Mouse (Mus musculus) thymus, adult 2 months (tissue): Measurements from ENCODE around the gene Osbp2.

ENCODE experiments used
- CTCF ChIP-seq: fragments of 200-500 bp; IDR thresholded peaks from 2 replicates; pipeline ENCODE4 v1.5.1; 2012; ENCODE audit warnings: mild to moderate bottlenecking, control low read depth, low read length, moderate library complexity, borderline replicate concordance; ENCODE audit not compliant: control insufficient read depth, poor library complexity, insufficient read depth; ENCODE audit errors: extremely low read depth
- POLR2A ChIP-seq: fragments of 200-500 bp; IDR thresholded peaks from 2 replicates; pipeline ENCODE4 v1.6.1; 2012; ENCODE audit warnings: mild to moderate bottlenecking, low read length, control low read depth, moderate library complexity; ENCODE audit not compliant: control insufficient read depth, poor library complexity, insufficient read depth; ENCODE audit errors: extremely low read depth

GRCm38 (mm10) chr11:3862661-3863453, 846 bp downstream of the Osbp2 start:
- TF ChIP-seq CTCF, result no peak
- TF ChIP-seq POLR2A, result no peak
